9 mouse cellular contexts compared by ENCODE assay signal in the genomic region with DNA sequence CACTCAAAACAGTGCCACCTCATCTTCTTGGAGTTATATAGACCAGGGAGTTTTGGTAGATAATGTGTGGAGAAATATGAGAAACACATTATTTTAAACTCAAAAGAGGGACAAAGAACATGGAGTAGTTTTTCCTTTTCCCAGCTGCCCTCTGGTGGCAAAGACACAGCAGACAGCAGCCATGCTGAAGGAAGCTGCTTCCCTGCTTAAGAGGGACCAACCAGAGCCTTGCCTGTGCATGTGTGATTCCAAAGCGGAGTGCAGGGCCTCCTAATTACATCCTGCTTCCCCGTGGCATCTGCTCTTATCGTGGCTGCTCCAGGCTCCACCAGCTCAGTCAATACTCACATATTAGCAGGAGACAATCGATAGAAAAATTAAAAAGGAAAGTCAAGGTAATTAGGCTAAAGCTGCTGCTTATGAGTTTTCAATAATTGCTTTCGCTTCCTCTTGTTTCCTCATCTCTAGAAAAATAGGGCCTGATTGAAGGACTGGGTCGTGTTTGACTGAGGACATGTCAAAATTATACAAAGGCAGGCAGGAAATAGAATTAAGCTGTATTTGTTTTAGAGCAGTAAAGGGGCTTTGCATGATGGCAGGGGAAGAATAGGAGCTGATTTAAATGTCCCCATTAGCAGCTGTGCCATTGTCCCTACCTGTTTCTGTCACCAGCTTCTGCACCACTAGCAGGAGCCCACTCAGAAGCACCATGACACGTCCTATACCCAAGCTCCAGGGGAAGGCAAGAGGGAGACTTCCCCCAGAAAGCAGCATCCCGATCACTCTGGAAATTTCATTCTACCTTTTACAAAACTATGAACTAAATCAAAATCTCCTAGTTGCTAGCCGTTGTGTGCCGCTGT.
DNase-seq lines count a peak whose midpoint lies in the region; ATAC-seq and TF ChIP-seq lines count a peak whose summit lies in the region.
"Had no signal": no experiment of that assay in that cellular context is flagged by ENCODE, and none has a peak within 500 bp of the region (broad histone marks: within the 10 kb centered on the region; RNA-seq: fewer than 3 reads in every experiment).

No protein-coding gene starts in this region.

- H3K9me3 ChIP-seq in hindbrain, embryonic 14.5 days (ENCODE audit: control insufficient read depth, low read length) = no peaks in the 10 kb centered on the region
- H3K9me3 ChIP-seq in limb, embryonic 10.5 days (replicated peaks) = no peaks in the 10 kb centered on the region
- no peaks in the 10 kb centered on the region for H3K9me3 ChIP-seq in neural tube, embryonic 14.5 days (ENCODE audit: control insufficient read depth, low read length)
- H3K9me3 ChIP-seq: G1E had no signal

- no peak overlapping the region for H3K4me2 ChIP-seq in hindbrain, embryonic 14.5 days (replicated peaks)
- H3K4me2 ChIP-seq in neural tube, embryonic 14.5 days (ENCODE audit: low read depth, low read length) = no peak overlapping the region

- TF ChIP-seq CTCF in Patski (IDR thresholded peaks at IDR 0.05) = peak; percentile 55

- H3K27me3 ChIP-seq in Patski = no peaks in the 10 kb centered on the region
- H3K27me3 ChIP-seq in hindbrain, embryonic 14.5 days (ENCODE audit: control insufficient read depth, insufficient read depth, low read length) = no peaks in the 10 kb centered on the region
- no peaks in the 10 kb centered on the region for H3K27me3 ChIP-seq in limb, embryonic 10.5 days (ENCODE audit: low read depth, poor library complexity, severe bottlenecking)
- no peaks in the 10 kb centered on the region for H3K27me3 ChIP-seq in neural tube, embryonic 14.5 days (ENCODE audit: control insufficient read depth, insufficient read depth, low read length)

- peak; percentile 7 for DNase-seq in heart, adult 8-10 months (ENCODE audit: low spot score)
- no peak for DNase-seq in heart, adult 11 months
- no peak for DNase-seq in Patski (ENCODE audit: low read depth, low spot score)
- peak; percentile 76 for DNase-seq in embryo, embryonic 10 days (ENCODE audit: low spot score)
- DNase-seq in hindbrain, embryonic 14.5 days (ENCODE audit: low spot score) = peak; percentile 70
- DNase-seq in limb, embryonic 10.5 days (ENCODE audit: low spot score) = peak; percentile 45
- DNase-seq in urinary bladder, postnatal 36 days (ENCODE audit: low spot score in 2 of 2) = no peak

- POLR2A ChIA-PET in Patski (lab: Charles Lee) = no interaction called here

- CTCF ChIA-PET in Patski (lab: Charles Lee) = interaction anchor here (1.3 kb wide), 1 partner anchor 9 kb away, joined by 5 read pairs; no protein-coding TSS in a partner anchor

- no peaks in the 10 kb centered on the region for H3K36me3 ChIP-seq in hindbrain, embryonic 14.5 days (replicated peaks; ENCODE audit: control insufficient read depth, insufficient read depth)
- H3K36me3 ChIP-seq in limb, embryonic 10.5 days = no peaks in the 10 kb centered on the region
- no peaks in the 10 kb centered on the region for H3K36me3 ChIP-seq in neural tube, embryonic 14.5 days (ENCODE audit: control insufficient read depth, insufficient read depth, low read length)

- no peak for ATAC-seq in Patski
- ATAC-seq in hindbrain, embryonic 14.5 days (ENCODE audit: low FRiP score) = peak; percentile 73; the same call in 1 of the 2 replicates
- ATAC-seq in neural tube, embryonic 14.5 days (ENCODE audit: low read depth) = peak; percentile 44; the same call in 1 of the 2 replicates

- 34% methylated on average over 10 of the region's 10 CpGs for WGBS in hindbrain, embryonic 14.5 days
- 53% methylated on average over 10 of the region's 10 CpGs for WGBS in limb, embryonic 10.5 days
- WGBS in neural tube, embryonic 14.5 days = 37% methylated on average over 10 of the region's 10 CpGs

- peaks cover 7% of the 10 kb centered on the region for H3K4me1 ChIP-seq in hindbrain, embryonic 14.5 days (replicated peaks; ENCODE audit: control insufficient read depth, insufficient read depth, low read length)
- peaks cover 12% of the 10 kb centered on the region; the same call in 1 of the 2 replicates for H3K4me1 ChIP-seq in limb, embryonic 10.5 days
- 0 out of 2 replicates have a peak, but pooled peaks cover 5% of the 10 kb centered on the region for H3K4me1 ChIP-seq in neural tube, embryonic 14.5 days (ENCODE audit: control insufficient read depth, insufficient read depth, low read length)

- peak overlapping the region; percentile 52 for H3K27ac ChIP-seq in hindbrain, embryonic 14.5 days
- H3K27ac ChIP-seq in limb, embryonic 10.5 days = no peak overlapping the region
- peak overlapping the region; percentile 22; the same call in 1 of the 2 replicates for H3K27ac ChIP-seq in neural tube, embryonic 14.5 days (ENCODE audit: low read depth, low read length)

- in situ Hi-C loops in Patski (cut with MboI; ENCODE audit: low pct_unique_long_range_greater_than_20kb) = no loop called here

- H3K9ac ChIP-seq in hindbrain, embryonic 14.5 days = 0 out of 2 replicates have a peak overlapping the region, but pooled peaks have one; percentile 25
- no peak overlapping the region for H3K9ac ChIP-seq in neural tube, embryonic 14.5 days (replicated peaks; ENCODE audit: low read depth, low read length)

- no peak overlapping the region for H3K4me3 ChIP-seq in hindbrain, embryonic 14.5 days (replicated peaks; ENCODE audit: low read length)
- H3K4me3 ChIP-seq in limb, embryonic 10.5 days = no peak overlapping the region
- no peak overlapping the region for H3K4me3 ChIP-seq in neural tube, embryonic 14.5 days (ENCODE audit: low read depth, low read length)

Comparison
In these comparisons a context has a peak if more than half of its experiments do, and no peak if none do; other contexts are left out.
1. DNase-seq: peak in heart, adult 8-10 months (single experiment), embryo, embryonic 10 days (single experiment), hindbrain, embryonic 14.5 days (single experiment) and limb, embryonic 10.5 days (single experiment); none in heart, adult 11 months (single experiment), Patski (single experiment) and urinary bladder, postnatal 36 days (0 of 2).